Mouse (Mus musculus): Measurements from ENCODE around the gene Gm3264.
"Not testable (repeated sequence)": the region's sequence is repeated elsewhere in the genome, so short reads cannot be mapped to it uniquely, and the experiment has no call there.

Gene Gm3264

GRCm38 (mm10) chr14:4855299-4855980, at the start of gene Gm3264:
TSS of gene Gm3264 (plus strand) at chr14:4855576.
- not testable (repeated sequence) for DNase-seq (ENCODE audit: low spot score in 2 of 2)

GRCm38 (mm10) chr14:4806421-4806820, 49.0 kb upstream of the Gm3264 start:
- DNase-seq (ENCODE audit: low spot score in 2 of 2) = not testable (repeated sequence)

GRCm38 (mm10) chr14:4821950-4822349, 33.4 kb upstream of the Gm3264 start:
- DNase-seq (ENCODE audit: low spot score in 2 of 2) = not testable (repeated sequence)

- DNase-seq (ENCODE audit: low spot score in 2 of 2) = not testable (repeated sequence)
These were observed 17.6 kb upstream of the Gm3264 start, which contains the start of gene Gm3269 for GRCm38 (mm10) chr14:4837806-4838205. TSS of gene Gm3269 (plus strand) at chr14:4838106.

GRCm38 (mm10) chr14:4892116-4892515, 36.7 kb downstream of the Gm3264 start, which contains the start of gene Gm3278:
TSS of gene Gm3278 (plus strand) at chr14:4892416.
- DNase-seq (ENCODE audit: low spot score in 2 of 2) = not testable (repeated sequence)
